Mouse (Mus musculus) embryonic facial prominence, embryonic 14.5 days (tissue): ENCODE measurements around the gene Fcer2a. TPM values are rescaled to one million over a fixed set of nuclear protein-coding genes. Genes with fewer than 3 reads are reported as not detected.

Experiments
- ATAC-seq: fragments of 200-750 bp; cut with Nextera tagmentation; 2 replicates; pipeline ENCODE4 v1.8.0; 2017; ENCODE audit warnings: low read depth, moderate number of reproducible peaks, moderate TSS enrichment
- DNase-seq: peaks from one replicate; pipeline ENCODE4 v3.0.0-alpha.2; 2015; ENCODE audit warnings: low spot score
- H3K27ac ChIP-seq: fragments of 300-500 bp; sonication (generic); replicated peaks from 2 replicates; pipeline ENCODE4 v1.5.1; 2014; ENCODE audit warnings: low read depth, mild to moderate bottlenecking, low read length, moderate library complexity
- H3K27me3 ChIP-seq: fragments of 300-500 bp; sonication (generic); replicated peaks from 2 replicates; pipeline ENCODE4 v1.6.1; 2014; ENCODE audit warnings: low read length; ENCODE audit not compliant: control insufficient read depth, insufficient read depth
- H3K36me3 ChIP-seq: fragments of 300-500 bp; sonication (generic); 2 replicates; pipeline ENCODE4 v1.6.1; 2014; ENCODE audit warnings: low read length, mixed read lengths; ENCODE audit not compliant: control insufficient read depth, insufficient read depth
- H3K4me1 ChIP-seq: fragments of 300-500 bp; sonication (generic); 2 replicates; pipeline ENCODE4 v1.6.1; 2014; ENCODE audit warnings: antibody characterized with exemption, low read length; ENCODE audit not compliant: control insufficient read depth, insufficient read depth
- H3K4me2 ChIP-seq: fragments of 300-500 bp; sonication (generic); 2 replicates; pipeline ENCODE4 v1.6.1; 2014; ENCODE audit warnings: low read depth, mild to moderate bottlenecking, low read length, moderate library complexity, mixed read lengths
- H3K4me3 ChIP-seq: fragments of 300-500 bp; sonication (generic); 2 replicates; pipeline ENCODE4 v1.5.1; 2014; ENCODE audit warnings: low read depth, mild to moderate bottlenecking, low read length
- H3K9ac ChIP-seq: fragments of 300-500 bp; sonication (generic); 2 replicates; pipeline ENCODE4 v1.6.1; 2014; ENCODE audit warnings: low read depth, mild to moderate bottlenecking, low read length, moderate library complexity, mixed read lengths
- H3K9me3 ChIP-seq: fragments of 300-500 bp; sonication (generic); 2 replicates; pipeline ENCODE4 v1.6.1; 2016; ENCODE audit warnings: low read length; ENCODE audit not compliant: control insufficient read depth
- whole genome bisulfite sequencing: fragments of 180-500 bp; shearing (Covaris S2); extraction: QIAGEN DNeasy Blood & Tissue Kit; methylation state at CpG from one replicate; pipeline ENCODE4 v1.1.7; 2014; 5-methylcytosine and 5-hydroxymethylcytosine counted together
- polyA plus RNA-seq: library from polyadenylated mRNA; unstranded; fragments of >200 nt; fragmentation: Nextera tagmentation; extraction: Ambion mirVana; gene quantifications from 2 replicates; pipeline ENCODE4 v1.2.1, GENCODE M21; 2014

Gene Fcer2a
- polyA plus RNA-seq, 1 experiment from 2014 or later, result 0.07 TPM

- no peaks in the 10 kb centered on the region for H3K27me3 ChIP-seq
- no peak overlapping the region for H3K9ac ChIP-seq
- no peak overlapping the region for H3K4me3 ChIP-seq
- DNase-seq (no peak), ATAC-seq (no peak)
- WGBS, result 70% methylated on average over 3 of the region's 3 CpGs
- no peak overlapping the region for H3K4me2 ChIP-seq
- H3K4me1 ChIP-seq, result no peaks in the 10 kb centered on the region
- no peak overlapping the region for H3K27ac ChIP-seq
- H3K9me3 ChIP-seq, result no peaks in the 10 kb centered on the region
- no peaks in the 10 kb centered on the region for H3K36me3 ChIP-seq
These were observed 16.3 kb upstream of the Fcer2a start for GRCm38 (mm10) chr8:3710312-3710711.

- H3K9ac ChIP-seq, result no peak overlapping the region
- no peaks in the 10 kb centered on the region for H3K27me3 ChIP-seq
- no peak overlapping the region for H3K27ac ChIP-seq
- no peaks in the 10 kb centered on the region for H3K4me1 ChIP-seq
- DNase-seq (no peak), ATAC-seq (no peak)
- H3K4me3 ChIP-seq, result no peak overlapping the region
- H3K9me3 ChIP-seq, result no peaks in the 10 kb centered on the region
- no peaks in the 10 kb centered on the region for H3K36me3 ChIP-seq
- WGBS, result 62% methylated on average over 7 of the region's 7 CpGs
- no peak overlapping the region for H3K4me2 ChIP-seq
These were observed 13.6 kb upstream of the Fcer2a start for GRCm38 (mm10) chr8:3707611-3708010.

GRCm38 (mm10) chr8:3705711-3706110 lies 11.7 kb upstream of the Fcer2a start:
- DNase-seq (no peak), ATAC-seq (no peak)
- Histone ChIP-seq H3K9ac (no peak overlapping the region), H3K9me3 (no peaks in the 10 kb centered on the region), H3K4me1 (no peaks in the 10 kb centered on the region), H3K36me3 (no peaks in the 10 kb centered on the region), H3K4me2 (no peak overlapping the region), H3K27ac (no peak overlapping the region), H3K4me3 (no peak overlapping the region), H3K27me3 (no peaks in the 10 kb centered on the region)
- WGBS, result 63% methylated on average over 4 of the region's 4 CpGs

GRCm38 (mm10) chr8:3701491-3701890 lies 7.5 kb upstream of the Fcer2a start:
- no peaks in the 10 kb centered on the region for H3K4me1 ChIP-seq
- H3K36me3 ChIP-seq, result no peaks in the 10 kb centered on the region
- DNase-seq, result no peak
- H3K4me2 ChIP-seq, result no peak overlapping the region
- no peak overlapping the region for H3K9ac ChIP-seq
- H3K27ac ChIP-seq, result no peak overlapping the region
- WGBS, result 100% methylated on average over 1 of the region's 1 CpGs
- H3K9me3 ChIP-seq, result no peaks in the 10 kb centered on the region
- no peaks in the 10 kb centered on the region for H3K27me3 ChIP-seq
- H3K4me3 ChIP-seq, result no peak overlapping the region
- ATAC-seq, result no peak

- Histone ChIP-seq H3K27me3 (no peaks in the 10 kb centered on the region), H3K9me3 (no peaks in the 10 kb centered on the region), H3K36me3 (no peaks in the 10 kb centered on the region), H3K4me3 (no peak overlapping the region), H3K4me2 (no peak overlapping the region), H3K27ac (no peak overlapping the region), H3K9ac (no peak overlapping the region), H3K4me1 (no peaks in the 10 kb centered on the region)
- 74% methylated on average over 3 of the region's 3 CpGs for WGBS
- no peak for ATAC-seq
- DNase-seq, result no peak
These were observed 3.2 kb downstream of the Fcer2a start for GRCm38 (mm10) chr8:3690774-3691173.

GRCm38 (mm10) chr8:3687537-3687936 lies 6.4 kb downstream of the Fcer2a start:
- Histone ChIP-seq H3K4me3 (no peak overlapping the region), H3K9ac (no peak overlapping the region), H3K27ac (no peak overlapping the region), H3K9me3 (no peaks in the 10 kb centered on the region), H3K36me3 (no peaks in the 10 kb centered on the region), H3K4me1 (no peaks in the 10 kb centered on the region), H3K4me2 (no peak overlapping the region), H3K27me3 (no peaks in the 10 kb centered on the region)
- ATAC-seq (no peak), DNase-seq (no peak)
- 80% methylated on average over 6 of the region's 6 CpGs for WGBS

- H3K9ac ChIP-seq, result no peak overlapping the region
- H3K27ac ChIP-seq, result no peak overlapping the region
- H3K27me3 ChIP-seq, result no peaks in the 10 kb centered on the region
- ATAC-seq (no peak), DNase-seq (no peak)
- WGBS, result 71% methylated on average over 5 of the region's 5 CpGs
- no peaks in the 10 kb centered on the region for H3K4me1 ChIP-seq
- no peak overlapping the region for H3K4me3 ChIP-seq
- H3K4me2 ChIP-seq, result no peak overlapping the region
- H3K36me3 ChIP-seq, result peaks cover 15% of the 10 kb centered on the region
- H3K9me3 ChIP-seq, result no peaks in the 10 kb centered on the region
These were observed 8.6 kb downstream of the Fcer2a start for GRCm38 (mm10) chr8:3685422-3685821.

- H3K27ac ChIP-seq, result no peak overlapping the region
- no peak overlapping the region for H3K4me3 ChIP-seq
- no peak for DNase-seq
- H3K4me1 ChIP-seq, result no peaks in the 10 kb centered on the region
- H3K9ac ChIP-seq, result no peak overlapping the region
- no peak for ATAC-seq
- peaks cover 24% of the 10 kb centered on the region for H3K36me3 ChIP-seq
- H3K27me3 ChIP-seq, result no peaks in the 10 kb centered on the region
- H3K4me2 ChIP-seq, result no peak overlapping the region
- no peaks in the 10 kb centered on the region for H3K9me3 ChIP-seq
These were observed 9.4 kb downstream of the Fcer2a start for GRCm38 (mm10) chr8:3684530-3684929.

- no peak for ATAC-seq
- 73% methylated on average over 5 of the region's 6 CpGs for WGBS
These were observed 10.4 kb downstream of the Fcer2a start for GRCm38 (mm10) chr8:3683408-3684176.

More at GRCm38 (mm10) chr8:3683408-3684176, 10.4 kb downstream of the Fcer2a start:
- H3K4me2 ChIP-seq, result no peak overlapping the region
- no peak overlapping the region for H3K4me3 ChIP-seq
- H3K9me3 ChIP-seq, result no peaks in the 10 kb centered on the region
- H3K36me3 ChIP-seq, result peaks cover 32% of the 10 kb centered on the region
- H3K27me3 ChIP-seq, result no peaks in the 10 kb centered on the region
- no peak for DNase-seq
- no peak overlapping the region for H3K9ac ChIP-seq
- H3K4me1 ChIP-seq, result no peaks in the 10 kb centered on the region
- no peak overlapping the region for H3K27ac ChIP-seq
